ENCODE assay signal across 16 mouse cellular contexts in the genomic region with DNA sequence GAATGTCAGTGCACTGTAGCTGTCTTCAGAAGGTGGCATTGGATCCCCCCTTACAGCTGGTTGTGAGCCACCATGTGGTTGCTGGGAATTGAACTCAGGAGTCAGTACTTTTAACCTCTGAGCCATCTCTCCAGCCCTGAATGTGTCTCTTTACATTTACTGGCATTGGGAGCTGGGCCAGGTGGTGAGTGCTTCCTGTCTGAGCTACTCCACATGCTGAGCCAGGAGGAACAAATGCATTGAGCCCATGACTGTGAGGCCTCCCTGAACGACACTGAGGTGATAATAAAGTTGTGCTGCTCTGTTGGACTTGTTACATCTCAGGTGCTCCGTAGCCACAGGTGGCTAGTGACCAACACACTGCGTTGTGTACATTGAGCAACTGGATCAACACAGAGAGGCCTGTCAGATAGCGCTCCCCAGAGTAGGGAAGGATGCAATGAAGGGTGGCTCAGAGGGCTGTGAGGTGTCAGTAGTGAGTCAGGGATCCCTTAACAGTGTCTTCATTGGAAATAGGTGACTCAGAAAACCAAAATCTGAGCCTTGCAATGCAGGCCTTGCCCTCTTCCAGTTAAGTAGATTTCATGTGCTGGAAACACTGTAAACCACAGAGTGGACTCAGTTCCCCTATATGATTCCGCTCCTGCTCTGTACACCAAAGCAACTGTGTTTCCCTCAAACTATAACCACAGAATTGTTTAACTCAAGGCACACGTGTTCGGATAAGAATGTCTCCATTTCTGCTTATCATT. TPM values are rescaled to one million over a fixed set of nuclear protein-coding genes. Genes with fewer than 3 reads are reported as not detected.
DNase-seq lines count a peak whose midpoint lies in the region; ATAC-seq and TF ChIP-seq lines count a peak whose summit lies in the region.
"Had no signal": no experiment of that assay in that cellular context is flagged by ENCODE, and none has a peak within 500 bp of the region (broad histone marks: within the 10 kb centered on the region; RNA-seq: fewer than 3 reads in every experiment).

No protein-coding gene starts in this region.

- ATAC-seq in lung, postnatal 0 days = no peak
- no peak for ATAC-seq in midbrain, embryonic 14.5 days (ENCODE audit: low FRiP score, low TSS enrichment)
- ATAC-seq: forebrain, embryonic 13.5 days; hindbrain, postnatal 0 days had no signal

- H3K4me2 ChIP-seq in lung, postnatal 0 days (replicated peaks; ENCODE audit: low read depth, low read length) = no peak overlapping the region
- no peak overlapping the region for H3K4me2 ChIP-seq in midbrain, embryonic 14.5 days (ENCODE audit: low read length)
- H3K4me2 ChIP-seq: forebrain, embryonic 13.5 days; midbrain, embryonic 12.5 days; stomach, embryonic 15.5 days had no signal

- H3K27me3 ChIP-seq in lung, postnatal 0 days (replicated peaks; ENCODE audit: insufficient read depth, low read length) = no peaks in the 10 kb centered on the region
- no peaks in the 10 kb centered on the region for H3K27me3 ChIP-seq in megakaryocyte, embryonic 14.5 days (replicated peaks)
- H3K27me3 ChIP-seq in midbrain, embryonic 14.5 days (ENCODE audit: control insufficient read depth, insufficient read depth, low read length) = no peaks in the 10 kb centered on the region
- H3K27me3 ChIP-seq: forebrain, embryonic 13.5 days; heart, embryonic 13.5 days; stomach, embryonic 15.5 days had no signal

- TF ChIP-seq CTCF in lung, postnatal 0 days (IDR thresholded peaks at IDR 0.05) = no peak

- DNase-seq in lung, postnatal 0 days (ENCODE audit: low spot score) = peak; percentile 18
- DNase-seq in lung, postnatal 14 days = no peak
- peak; percentile 56 for DNase-seq in NIH3T3 (ENCODE audit: low read depth)
- peak; percentile 35 for DNase-seq in thymus, postnatal 4 days
- DNase-seq in midbrain, embryonic 14.5 days = no peak
- no peak for DNase-seq in gastrocnemius, adult 18-20 months (ENCODE audit: low spot score)
- DNase-seq: heart, postnatal 36 days; kidney, adult 11 months; left cerebral cortex, postnatal 4 days had no signal

- no peak overlapping the region for H3K27ac ChIP-seq in lung, postnatal 0 days (ENCODE audit: low read length)
- H3K27ac ChIP-seq in midbrain, embryonic 14.5 days (replicated peaks; ENCODE audit: low read depth, low read length) = no peak overlapping the region
- H3K27ac ChIP-seq: forebrain, embryonic 13.5 days; heart, embryonic 13.5 days; hindbrain, postnatal 0 days; kidney, postnatal 0 days; midbrain, embryonic 12.5 days; stomach, embryonic 15.5 days had no signal

- peaks cover 12% of the 10 kb centered on the region; the same call in 1 of the 2 replicates for H3K36me3 ChIP-seq in lung, postnatal 0 days (ENCODE audit: insufficient read depth, low read length)
- H3K36me3 ChIP-seq in megakaryocyte, embryonic 14.5 days (replicated peaks; ENCODE audit: low read length) = peaks cover 62% of the 10 kb centered on the region
- H3K36me3 ChIP-seq in midbrain, embryonic 14.5 days (ENCODE audit: control insufficient read depth, insufficient read depth, low read length) = peaks cover 9% of the 10 kb centered on the region; the same call in 1 of the 2 replicates

- H3K4me3 ChIP-seq in lung, postnatal 0 days (ENCODE audit: low read depth, low read length) = no peak overlapping the region
- H3K4me3 ChIP-seq in megakaryocyte, embryonic 14.5 days (replicated peaks) = peak overlapping the region; percentile 59
- no peak overlapping the region for H3K4me3 ChIP-seq in midbrain, embryonic 14.5 days (replicated peaks; ENCODE audit: low read depth, low read length)
- H3K4me3 ChIP-seq: forebrain, embryonic 13.5 days; heart, embryonic 13.5 days; midbrain, embryonic 12.5 days; stomach, embryonic 15.5 days had no signal

- no peak overlapping the region for H3K9ac ChIP-seq in lung, postnatal 0 days (replicated peaks; ENCODE audit: low read depth)
- H3K9ac ChIP-seq in midbrain, embryonic 14.5 days (replicated peaks; ENCODE audit: low read length) = no peak overlapping the region
- H3K9ac ChIP-seq: forebrain, embryonic 13.5 days; heart, embryonic 13.5 days; midbrain, embryonic 12.5 days; stomach, embryonic 15.5 days had no signal

- H3K9me3 ChIP-seq in lung, postnatal 0 days (ENCODE audit: low read length) = no peaks in the 10 kb centered on the region
- H3K9me3 ChIP-seq in megakaryocyte, embryonic 14.5 days = no peaks in the 10 kb centered on the region
- no peaks in the 10 kb centered on the region for H3K9me3 ChIP-seq in midbrain, embryonic 14.5 days (ENCODE audit: control insufficient read depth, low read length)
- H3K9me3 ChIP-seq: forebrain, embryonic 13.5 days; heart, embryonic 13.5 days; midbrain, embryonic 12.5 days; stomach, embryonic 15.5 days had no signal

- WGBS in lung, postnatal 0 days = 72% methylated on average over 7 of the region's 7 CpGs
- WGBS in midbrain, embryonic 14.5 days = 91% methylated on average over 7 of the region's 7 CpGs

- TF ChIP-seq EP300 in lung, postnatal 0 days (IDR thresholded peaks at IDR 0.05) = no peak

- peaks cover 11% of the 10 kb centered on the region; the same call in 1 of the 2 replicates for H3K4me1 ChIP-seq in lung, postnatal 0 days (ENCODE audit: insufficient read depth, low read depth, low read length)
- peaks cover 50% of the 10 kb centered on the region for H3K4me1 ChIP-seq in megakaryocyte, embryonic 14.5 days
- H3K4me1 ChIP-seq in midbrain, embryonic 14.5 days (ENCODE audit: control insufficient read depth, insufficient read depth, low read length) = 0 out of 2 replicates have a peak, but pooled peaks cover 11% of the 10 kb centered on the region

RNA-seq across cellular contexts. Expression of gene Casp6, which starts 3.3 kb away (rescaled TPM):
- 76.5 and 83.4 TPM in 2 replicates for polyA plus RNA-seq in lung, postnatal 0 days (2015; fragmentation: Nextera tagmentation; extraction: Ambion mirVana)
- polyA plus RNA-seq in megakaryocyte, embryonic 14.5 days (2012; ENCODE audit: insufficient read depth, low replicate concordance) = 1.3 and 38.3 TPM in 2 replicates
- 19.0 and 24.4 TPM in 2 replicates for polyA plus RNA-seq in midbrain, embryonic 14.5 days (2014; fragmentation: Nextera tagmentation; extraction: Ambion mirVana)
- total RNA-seq in gastrocnemius, adult 18-20 months (2021) = 1 to 10 TPM; 1.8 to 2.8 TPM

RNA-seq across cellular contexts. Expression of gene Pla2g12a, which starts 26.2 kb away (rescaled TPM):
- polyA plus RNA-seq in lung, postnatal 0 days (2015; fragmentation: Nextera tagmentation; extraction: Ambion mirVana) = 34.0 and 43.7 TPM in 2 replicates
- polyA plus RNA-seq in megakaryocyte, embryonic 14.5 days (2012; ENCODE audit: insufficient read depth, low replicate concordance) = 103 and 210 TPM in 2 replicates
- polyA plus RNA-seq in midbrain, embryonic 14.5 days (2014; fragmentation: Nextera tagmentation; extraction: Ambion mirVana) = 36.7 and 43.5 TPM in 2 replicates
- total RNA-seq in gastrocnemius, adult 18-20 months (2021) = 100 to 1,000 TPM in 1 of 2 experiments, 10 to 100 TPM in 1; 89.5 to 116 TPM

Comparison
In these comparisons a context has a peak if more than half of its experiments do, and no peak if none do; other contexts are left out.
1. DNase-seq: peak in lung, postnatal 0 days (single experiment), NIH3T3 (single experiment) and thymus, postnatal 4 days (single experiment); none in lung, postnatal 14 days (single experiment), midbrain, embryonic 14.5 days (single experiment) and gastrocnemius, adult 18-20 months (single experiment).